19 mouse cellular contexts compared by ENCODE assay signal in the genomic region with DNA sequence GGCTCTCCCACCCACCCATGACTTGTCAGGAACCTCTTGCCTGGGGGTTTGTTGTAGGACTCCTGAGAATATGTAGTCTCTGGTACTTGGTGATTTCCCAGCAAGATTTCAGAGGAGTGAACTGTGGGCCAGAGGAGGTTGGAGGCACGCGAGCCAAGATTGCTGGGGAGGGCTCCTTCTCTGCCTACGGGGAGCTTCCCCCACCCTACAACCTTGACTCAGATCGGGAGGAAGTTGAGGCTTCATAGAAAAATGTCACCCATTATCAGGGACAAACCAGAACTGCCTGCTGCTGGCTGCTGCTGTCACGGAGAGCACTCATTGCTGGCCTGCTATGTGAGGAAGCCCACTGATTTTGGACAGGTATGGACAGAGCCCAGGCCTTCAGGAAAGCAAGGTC. TPM values are rescaled to one million over a fixed set of nuclear protein-coding genes. Genes with fewer than 3 reads are reported as not detected.
A peak's percentile ranks its signal among the peaks of the same experiment; 100 is the strongest.
DNase-seq lines count a peak whose midpoint lies in the region; ATAC-seq and TF ChIP-seq lines count a peak whose summit lies in the region.
"Had no signal": no experiment of that assay in that cellular context is flagged by ENCODE, and none has a peak within 500 bp of the region (broad histone marks: within the 10 kb centered on the region; RNA-seq: fewer than 3 reads in every experiment).

No protein-coding gene starts in this region.

- ATAC-seq in hindbrain, postnatal 0 days, result 0 out of 2 replicates have a peak, but pooled peaks have one; percentile 18
- ATAC-seq in hindbrain, embryonic 14.5 days (ENCODE audit: low FRiP score), result no peak
- ATAC-seq: intestine, postnatal 0 days had no signal

- no peak for TF ChIP-seq POLR2A in cortical plate, adult 2 months (IDR thresholded peaks at IDR 0.05; ENCODE audit: extremely low read depth, insufficient read depth, low read length)

- H3K27me3 ChIP-seq in hindbrain, postnatal 0 days (ENCODE audit: insufficient read depth, low read length), result no peaks in the 10 kb centered on the region
- no peaks in the 10 kb centered on the region for H3K27me3 ChIP-seq in hindbrain, embryonic 14.5 days (ENCODE audit: control insufficient read depth, insufficient read depth, low read length)
- H3K27me3 ChIP-seq: embryonic facial prominence, embryonic 12.5 days had no signal

- H3K4me3 ChIP-seq in hindbrain, postnatal 0 days (ENCODE audit: low read length), result no peak overlapping the region
- no peak overlapping the region for H3K4me3 ChIP-seq in hindbrain, embryonic 14.5 days (replicated peaks; ENCODE audit: low read length)
- no peak overlapping the region for H3K4me3 ChIP-seq in cortical plate, adult 2 months (ENCODE audit: insufficient read depth, low read length)
- H3K4me3 ChIP-seq: embryonic facial prominence, embryonic 12.5 days had no signal

- WGBS in hindbrain, postnatal 0 days, result 78% methylated on average over 5 of the region's 5 CpGs
- 85% methylated on average over 5 of the region's 5 CpGs for whole genome bisulfite sequencing in hindbrain, embryonic 14.5 days

- TF ChIP-seq CTCF in hindbrain, postnatal 0 days (IDR thresholded peaks at IDR 0.05; ENCODE audit: low read depth), result no peak
- TF ChIP-seq CTCF in cortical plate, adult 2 months (IDR thresholded peaks at IDR 0.05; ENCODE audit: extremely low read depth, insufficient read depth, low read length), result no peak

- no peak overlapping the region for H3K9ac ChIP-seq in hindbrain, postnatal 0 days (replicated peaks; ENCODE audit: low read length)
- H3K9ac ChIP-seq in hindbrain, embryonic 14.5 days, result no peak overlapping the region
- H3K9ac ChIP-seq: embryonic facial prominence, embryonic 12.5 days had no signal

- H3K9me3 ChIP-seq in hindbrain, postnatal 0 days (ENCODE audit: low read length), result no peaks in the 10 kb centered on the region
- H3K9me3 ChIP-seq in hindbrain, embryonic 14.5 days (ENCODE audit: control insufficient read depth, low read length), result no peaks in the 10 kb centered on the region
- H3K9me3 ChIP-seq: embryonic facial prominence, embryonic 12.5 days; G1E had no signal

- DNase-seq in adrenal gland, postnatal 25 days, result peak; percentile 21
- DNase-seq in adrenal gland, postnatal 10 days, result no peak
- DNase-seq in hindbrain, postnatal 0 days (ENCODE audit: low spot score), result no peak
- DNase-seq in hindbrain, embryonic 14.5 days (ENCODE audit: low spot score), result no peak
- DNase-seq in CD4-positive helper T cell, adult 2 months (ENCODE audit: low read depth, low spot score), result peak; percentile 30
- no peak for DNase-seq in cerebellum, adult 18-20 months
- DNase-seq in right cerebral cortex, postnatal 14 days, result no peak
- DNase-seq: cerebellum, postnatal 36 days; kidney, postnatal 14 days; liver; lung, adult 18-20 months; midbrain, embryonic 14.5 days had no signal

- no peak overlapping the region for H3K27ac ChIP-seq in hindbrain, postnatal 0 days
- H3K27ac ChIP-seq in hindbrain, embryonic 14.5 days, result no peak overlapping the region
- peak overlapping the region; percentile 48; the same call in 1 of the 2 replicates for H3K27ac ChIP-seq in cortical plate, adult 2 months (ENCODE audit: insufficient read depth, low read length)
- H3K27ac ChIP-seq: embryonic facial prominence, embryonic 12.5 days; macrophage had no signal

- no peaks in the 10 kb centered on the region for H3K36me3 ChIP-seq in hindbrain, postnatal 0 days (ENCODE audit: insufficient read depth, low read length)
- H3K36me3 ChIP-seq in hindbrain, embryonic 14.5 days (replicated peaks; ENCODE audit: control insufficient read depth, insufficient read depth), result no peaks in the 10 kb centered on the region
- H3K36me3 ChIP-seq: embryonic facial prominence, embryonic 12.5 days; G1E had no signal

- peaks cover 11% of the 10 kb centered on the region; the same call in 1 of the 2 replicates for H3K4me1 ChIP-seq in hindbrain, postnatal 0 days (ENCODE audit: insufficient read depth, low read length)
- no peaks in the 10 kb centered on the region for H3K4me1 ChIP-seq in hindbrain, embryonic 14.5 days (replicated peaks; ENCODE audit: control insufficient read depth, insufficient read depth, low read length)
- peaks cover 14% of the 10 kb centered on the region for H3K4me1 ChIP-seq in cortical plate, adult 2 months (ENCODE audit: control insufficient read depth, insufficient read depth, low read length)

- no peak overlapping the region for H3K4me2 ChIP-seq in hindbrain, postnatal 0 days (ENCODE audit: low read depth, low read length)
- H3K4me2 ChIP-seq in hindbrain, embryonic 14.5 days (replicated peaks), result no peak overlapping the region
- H3K4me2 ChIP-seq: embryonic facial prominence, embryonic 12.5 days had no signal

RNA-seq across cellular contexts. Expression of a gene that starts 3.5 kb away (rescaled TPM):
- total RNA-seq in adrenal gland, postnatal 25 days (2021), result 2.5 and 4.5 TPM in 2 replicates
- 1 to 10 TPM in 1 of 2 experiments, under 1 TPM in 1; 0.85 to 1.8 TPM for total RNA-seq in adrenal gland, postnatal 10 days (2021)
- 0.21 TPM in 1 of 2 replicates, not detected in the other for total RNA-seq in hindbrain, postnatal 0 days (2014; rRNA removed)
- 0.14 and 0.15 TPM in 2 replicates for polyA plus RNA-seq in hindbrain, postnatal 0 days (2015; fragmentation: Nextera tagmentation; extraction: Ambion mirVana)
- 0.09 and 0.13 TPM in 2 replicates for polyA plus RNA-seq in hindbrain, embryonic 14.5 days (2014; fragmentation: Nextera tagmentation; extraction: Ambion mirVana)
- 0.08 and 0.13 TPM in 2 replicates for polyA plus RNA-seq in cortical plate, adult 2 months (2012; rRNA removed)
- total RNA-seq: gastrocnemius, postnatal 4 days had no signal

RNA-seq across cellular contexts. Expression of a gene that starts 29.0 kb away (rescaled TPM):
- total RNA-seq in adrenal gland, postnatal 25 days (2021), result 0.27 TPM in 1 of 2 replicates, not detected in the other
- total RNA-seq in adrenal gland, postnatal 10 days (2021), result under 1 TPM; 0.18 to 0.24 TPM
- total RNA-seq in hindbrain, postnatal 0 days (2014; rRNA removed), result 11.8 and 18.8 TPM in 2 replicates
- 12.3 and 13.9 TPM in 2 replicates for polyA plus RNA-seq in hindbrain, postnatal 0 days (2015; fragmentation: Nextera tagmentation; extraction: Ambion mirVana)
- 4.8 and 7.5 TPM in 2 replicates for polyA plus RNA-seq in hindbrain, embryonic 14.5 days (2014; fragmentation: Nextera tagmentation; extraction: Ambion mirVana)
- 6.6 and 7.8 TPM in 2 replicates for polyA plus RNA-seq in cortical plate, adult 2 months (2012; rRNA removed)
- total RNA-seq: hematopoietic stem cell, adult 5-6 weeks had no signal
- polyA plus RNA-seq: G1E, macrophage had no signal

RNA-seq across cellular contexts. Expression of a gene that starts 59.3 kb away (rescaled TPM):
- not detected in 2 replicates for total RNA-seq in adrenal gland, postnatal 25 days (2021)
- not detected for total RNA-seq in adrenal gland, postnatal 10 days (2021)
- total RNA-seq in hindbrain, postnatal 0 days (2014; rRNA removed), result 1.2 TPM in 1 of 2 replicates, not detected in the other
- 1.3 and 1.4 TPM in 2 replicates for polyA plus RNA-seq in hindbrain, postnatal 0 days (2015; fragmentation: Nextera tagmentation; extraction: Ambion mirVana)
- polyA plus RNA-seq in hindbrain, embryonic 14.5 days (2014; fragmentation: Nextera tagmentation; extraction: Ambion mirVana), result 0.31 TPM in 2 replicates
- polyA plus RNA-seq in cortical plate, adult 2 months (2012; rRNA removed), result 1.5 and 2.0 TPM in 2 replicates
- total RNA-seq: G1E; gastrocnemius, postnatal 4 days; hematopoietic stem cell, adult 5-6 weeks had no signal
- polyA plus RNA-seq: embryonic facial prominence, embryonic 12.5 days; G1E; intestine, postnatal 0 days; macrophage had no signal

Comparison
In these comparisons a context has a peak if more than half of its experiments do, and no peak if none do; other contexts are left out.
1. DNase-seq: peak in adrenal gland, postnatal 25 days (single experiment) and CD4-positive helper T cell, adult 2 months (single experiment); none in adrenal gland, postnatal 10 days (single experiment), hindbrain, postnatal 0 days (single experiment), hindbrain, embryonic 14.5 days (single experiment), cerebellum, adult 18-20 months (0 of 2) and right cerebral cortex, postnatal 14 days (single experiment).
2. RNA of a gene that starts 29.0 kb away (total RNA-seq): 11.8 to 18.8 TPM in hindbrain, postnatal 0 days; 0.27 TPM in adrenal gland, postnatal 25 days and 0.18 to 0.24 TPM in adrenal gland, postnatal 10 days; every median in the first group is over 10 times any median in the second.